Comparison of ENCODE assay signal across 8 mouse cellular contexts in genomic region chr2:57237475-57237919, GRCm38 (mm10). TPM values are rescaled to one million over a fixed set of nuclear protein-coding genes. Genes with fewer than 3 reads are reported as not detected.
DNase-seq lines count a peak whose midpoint lies in the region; ATAC-seq and TF ChIP-seq lines count a peak whose summit lies in the region.

TSS of gene Gpd2 (plus strand) at chr2:57237635.

- H3K79me2 ChIP-seq in CH12.LX (replicated peaks; ENCODE audit: control insufficient read depth, extremely low read depth, insufficient read depth, poor library complexity, severe bottlenecking): no peaks in the 10 kb centered on the region

- no peak for TF ChIP-seq CTCF in CH12.LX (conservative IDR thresholded peaks at IDR 0.05 in 1 of 2, IDR thresholded peaks at IDR 0.05 in 1 of 2; ENCODE audit: low read depth in 2 of 2, low read length in 2 of 2)
- TF ChIP-seq CTCF in left cerebral cortex, adult 2 months (IDR thresholded peaks at IDR 0.05): no peak

- H3K36me3 ChIP-seq in CH12.LX (replicated peaks in 1 of 2; ENCODE audit: control insufficient read depth in 1 of 2, insufficient read depth in 1 of 2, low read length in 1 of 2): no peaks in the 10 kb centered on the region
- H3K36me3 ChIP-seq in embryonic facial prominence, embryonic 14.5 days (ENCODE audit: control insufficient read depth, insufficient read depth, low read length): no peaks in the 10 kb centered on the region
- no peaks in the 10 kb centered on the region for H3K36me3 ChIP-seq in heart, embryonic 14.5 days (ENCODE audit: control insufficient read depth, insufficient read depth, low read length)
- no peaks in the 10 kb centered on the region for H3K36me3 ChIP-seq in midbrain, embryonic 15.5 days (replicated peaks)

- TF ChIP-seq RAD21 in CH12.LX (IDR thresholded peaks at IDR 0.05; ENCODE audit: low read depth, low read length): no peak

- WGBS in embryonic facial prominence, embryonic 14.5 days: 6% methylated on average over 14 of the region's 20 CpGs
- WGBS in heart, embryonic 14.5 days: 6% methylated on average over 20 of the region's 20 CpGs
- WGBS in midbrain, embryonic 15.5 days: 4% methylated on average over 20 of the region's 20 CpGs

- H3K4me2 ChIP-seq in CH12.LX (ENCODE audit: insufficient read depth, low read depth, poor library complexity, severe bottlenecking): peak within 1 kb of the TSS; percentile 84
- H3K4me2 ChIP-seq in embryonic facial prominence, embryonic 14.5 days (ENCODE audit: low read depth, low read length): peak within 1 kb of the TSS; percentile 95
- peak within 1 kb of the TSS; percentile 81 for H3K4me2 ChIP-seq in heart, embryonic 14.5 days (ENCODE audit: low read length)
- peak within 1 kb of the TSS; percentile 98 for H3K4me2 ChIP-seq in midbrain, embryonic 15.5 days

- no peak for TF ChIP-seq EP300 in CH12.LX (IDR thresholded peaks at IDR 0.05; ENCODE audit: low read length)

- peak; percentile 58 for ATAC-seq in embryonic facial prominence, embryonic 14.5 days (ENCODE audit: low read depth)
- no peak for ATAC-seq in heart, embryonic 14.5 days (ENCODE audit: insufficient number of reproducible peaks, insufficient read depth, low FRiP score, low read depth)
- peak; percentile 85 for ATAC-seq in midbrain, embryonic 15.5 days (replicated peaks)

- H3K4me3 ChIP-seq in CH12.LX (replicated peaks in 1 of 3; ENCODE audit: low read depth in 2 of 3, low read length in 2 of 3, poor library complexity in 1 of 3): peak within 1 kb of the TSS; percentile 67 to 86 (median 79)
- peak within 1 kb of the TSS; percentile 73 for H3K4me3 ChIP-seq in embryonic facial prominence, embryonic 14.5 days (ENCODE audit: low read depth, low read length)
- H3K4me3 ChIP-seq in heart, embryonic 14.5 days (ENCODE audit: control insufficient read depth in 1 of 2, insufficient read depth in 1 of 2, low read depth in 1 of 2, low read length in 2 of 2): peak within 1 kb of the TSS; percentile 75 to 80
- peak within 1 kb of the TSS; percentile 67 for H3K4me3 ChIP-seq in left cerebral cortex, adult 2 months
- peak within 1 kb of the TSS; percentile 79 for H3K4me3 ChIP-seq in midbrain, embryonic 15.5 days

- H3K9ac ChIP-seq in CH12.LX (ENCODE audit: insufficient read depth, low read depth): peak within 1 kb of the TSS; percentile 73
- H3K9ac ChIP-seq in embryonic facial prominence, embryonic 14.5 days (ENCODE audit: low read depth, low read length): peak within 1 kb of the TSS; percentile 90
- peak within 1 kb of the TSS; percentile 88 for H3K9ac ChIP-seq in heart, embryonic 14.5 days (ENCODE audit: low read length)
- H3K9ac ChIP-seq in midbrain, embryonic 15.5 days: peak within 1 kb of the TSS; percentile 81

- dilution Hi-C loops in CH12.LX (cut with MboI; ENCODE audit: extremely low pct_ligation_motif_present, extremely low pct_unique_long_range_greater_than_20kb, low sequenced_read_pairs): no loop called here

- peaks cover 0 to 20% of the 10 kb centered on the region in 2 experiments; a peak in 2 of 4 replicates for H3K4me1 ChIP-seq in CH12.LX (ENCODE audit: control insufficient read depth in 1 of 2, insufficient read depth in 2 of 2)
- H3K4me1 ChIP-seq in embryonic facial prominence, embryonic 14.5 days (ENCODE audit: control insufficient read depth, insufficient read depth, low read length): no peaks in the 10 kb centered on the region; the same call in 1 of the 2 replicates
- H3K4me1 ChIP-seq in heart, embryonic 14.5 days (ENCODE audit: control insufficient read depth in 2 of 2, insufficient read depth in 2 of 2, low read length in 2 of 2): peaks cover 0 to 5% of the 10 kb centered on the region in 2 experiments; a peak in 1 of 4 replicates
- H3K4me1 ChIP-seq in midbrain, embryonic 15.5 days: peaks cover 14% of the 10 kb centered on the region

- intact Hi-C loops in left cerebral cortex, adult 2 months (cut with DNase I): no loop called here

- no peaks in the 10 kb centered on the region for H3K27me3 ChIP-seq in CH12.LX (replicated peaks)
- H3K27me3 ChIP-seq in embryonic facial prominence, embryonic 14.5 days (replicated peaks; ENCODE audit: control insufficient read depth, insufficient read depth, low read length): no peaks in the 10 kb centered on the region
- no peaks in the 10 kb centered on the region for H3K27me3 ChIP-seq in heart, embryonic 14.5 days (ENCODE audit: control insufficient read depth, insufficient read depth, low read length)
- H3K27me3 ChIP-seq in midbrain, embryonic 15.5 days (replicated peaks): peaks cover 6% of the 10 kb centered on the region; the same call in 1 of the 2 replicates

- no peaks in the 10 kb centered on the region for H3K9me3 ChIP-seq in CH12.LX (replicated peaks; ENCODE audit: low read length)
- no peaks in the 10 kb centered on the region for H3K9me3 ChIP-seq in embryonic facial prominence, embryonic 14.5 days (ENCODE audit: control insufficient read depth, low read length)
- H3K9me3 ChIP-seq in heart, embryonic 14.5 days (ENCODE audit: control insufficient read depth, low read length): no peaks in the 10 kb centered on the region
- H3K9me3 ChIP-seq in midbrain, embryonic 15.5 days: no peaks in the 10 kb centered on the region

- H3K27ac ChIP-seq in CH12.LX (ENCODE audit: insufficient read depth, low read depth): peak within 1 kb of the TSS; percentile 94
- peak within 1 kb of the TSS; percentile 81 for H3K27ac ChIP-seq in embryonic facial prominence, embryonic 14.5 days (replicated peaks; ENCODE audit: low read depth, low read length)
- peak within 1 kb of the TSS; percentile 54 to 75; a peak in 3 of 4 replicates for H3K27ac ChIP-seq in heart, embryonic 14.5 days (replicated peaks in 1 of 2; ENCODE audit: control insufficient read depth in 1 of 2, insufficient read depth in 1 of 2, low read depth in 2 of 2, low read length in 2 of 2)
- peak within 1 kb of the TSS; percentile 97 for H3K27ac ChIP-seq in left cerebral cortex, adult 2 months
- peak within 1 kb of the TSS; percentile 17 for H3K27ac ChIP-seq in midbrain, embryonic 15.5 days

- TF ChIP-seq POLR2A in CH12.LX (IDR thresholded peaks at IDR 0.05; ENCODE audit: low read depth, low read length): no peak

- peak; percentile 68 for DNase-seq in cerebellum, adult 8-10 months
- no peak for DNase-seq in cerebellum, adult 9-10 months
- DNase-seq in CH12.LX (ENCODE audit: extremely low read depth): peak; percentile 17
- DNase-seq in embryonic facial prominence, embryonic 14.5 days (ENCODE audit: low spot score): no peak
- DNase-seq in left cerebral cortex, adult 2 months (ENCODE audit: extremely low spot score in 1 of 2, low spot score in 2 of 2): peak in 1 of 2 experiments; percentile 42
- no peak for DNase-seq in urinary bladder, adult 2 months (ENCODE audit: low spot score)

- in situ Hi-C loops in CH12.LX (cut with MboI; ENCODE audit: low pct_ligation_motif_present, low pct_unique_long_range_greater_than_20kb, low sequenced_read_pairs): no loop called here

TF ChIP-seq in CH12.LX, 34 proteins besides CTCF, POLR2A, EP300 and RAD21:
- TF ChIP-seq NRF1 (IDR thresholded peaks at IDR 0.05; ENCODE audit: low read depth, low read length): peak; percentile 76
- TF ChIP-seq RCOR1 (conservative IDR thresholded peaks at IDR 0.05; ENCODE audit: low read depth, low read length): no peak
- no peak for TF ChIP-seq BHLHE40 (IDR thresholded peaks at IDR 0.05; ENCODE audit: low read depth, low read length)

RNA-seq across cellular contexts. Expression of gene Gpd2, which starts in this region (rescaled TPM):
- 16.7 and 18.4 TPM in 2 replicates for total RNA-seq in CH12.LX (2012; rRNA removed)
- total RNA-seq in CH12.LX (2014; rRNA removed): 14.7 and 15.7 TPM in 2 replicates
- polyA plus RNA-seq in CH12.LX (2012; ENCODE audit: insufficient read length, low read depth): 20.4 and 20.6 TPM in 2 replicates
- 14.7 and 17.1 TPM in 2 replicates for polyA plus RNA-seq in embryonic facial prominence, embryonic 14.5 days (2014; fragmentation: Nextera tagmentation; extraction: Ambion mirVana)
- 12.7 and 13.3 TPM in 2 replicates for polyA plus RNA-seq in heart, embryonic 14.5 days (2014; fragmentation: Nextera tagmentation; extraction: Ambion mirVana)
- total RNA-seq in left cerebral cortex, adult 2 months (2021): 10 to 100 TPM; 92.8 to 98.0 TPM
- 19.5 and 20.5 TPM in 2 replicates for polyA plus RNA-seq in midbrain, embryonic 15.5 days (2015; fragmentation: Nextera tagmentation; extraction: Ambion mirVana)
- 7.8 and 9.1 TPM in 2 replicates for polyA plus RNA-seq in urinary bladder, adult 2 months (2012; rRNA removed)

Comparison
In these comparisons a context has a peak if more than half of its experiments do, and no peak if none do; other contexts are left out.
1. RNA of gene Gpd2 (total RNA-seq): 92.8 to 98.0 TPM in left cerebral cortex, adult 2 months; 14.7 to 18.4 TPM in CH12.LX; every median in the first group is over 4 times any median in the second.
2. DNase-seq: peak in cerebellum, adult 8-10 months (single experiment) and CH12.LX (single experiment); none in cerebellum, adult 9-10 months (single experiment), embryonic facial prominence, embryonic 14.5 days (single experiment) and urinary bladder, adult 2 months (single experiment).
3. H3K27ac ChIP-seq: peak in every context shown above with its lines; median percentile 97 in left cerebral cortex, adult 2 months; 94 in CH12.LX; 81 in embryonic facial prominence, embryonic 14.5 days; 64 in heart, embryonic 14.5 days; 17 in midbrain, embryonic 15.5 days.
4. Peak in every context shown above with its lines, with median percentiles within 50 percentile points of each other: H3K4me2 ChIP-seq, H3K4me3 ChIP-seq and H3K9ac ChIP-seq.